Mouse (Mus musculus): Measurements from ENCODE around the gene Pms2. TPM values are rescaled to one million over a fixed set of nuclear protein-coding genes. Genes with fewer than 3 reads are reported as not detected.

The Pms2 gene
- polyA plus RNA-seq (2011; ENCODE audit: insufficient read depth, insufficient read length, low replicate concordance, missing spikeins): 10.1 and 10.3 TPM in 2 replicates

DNA sequence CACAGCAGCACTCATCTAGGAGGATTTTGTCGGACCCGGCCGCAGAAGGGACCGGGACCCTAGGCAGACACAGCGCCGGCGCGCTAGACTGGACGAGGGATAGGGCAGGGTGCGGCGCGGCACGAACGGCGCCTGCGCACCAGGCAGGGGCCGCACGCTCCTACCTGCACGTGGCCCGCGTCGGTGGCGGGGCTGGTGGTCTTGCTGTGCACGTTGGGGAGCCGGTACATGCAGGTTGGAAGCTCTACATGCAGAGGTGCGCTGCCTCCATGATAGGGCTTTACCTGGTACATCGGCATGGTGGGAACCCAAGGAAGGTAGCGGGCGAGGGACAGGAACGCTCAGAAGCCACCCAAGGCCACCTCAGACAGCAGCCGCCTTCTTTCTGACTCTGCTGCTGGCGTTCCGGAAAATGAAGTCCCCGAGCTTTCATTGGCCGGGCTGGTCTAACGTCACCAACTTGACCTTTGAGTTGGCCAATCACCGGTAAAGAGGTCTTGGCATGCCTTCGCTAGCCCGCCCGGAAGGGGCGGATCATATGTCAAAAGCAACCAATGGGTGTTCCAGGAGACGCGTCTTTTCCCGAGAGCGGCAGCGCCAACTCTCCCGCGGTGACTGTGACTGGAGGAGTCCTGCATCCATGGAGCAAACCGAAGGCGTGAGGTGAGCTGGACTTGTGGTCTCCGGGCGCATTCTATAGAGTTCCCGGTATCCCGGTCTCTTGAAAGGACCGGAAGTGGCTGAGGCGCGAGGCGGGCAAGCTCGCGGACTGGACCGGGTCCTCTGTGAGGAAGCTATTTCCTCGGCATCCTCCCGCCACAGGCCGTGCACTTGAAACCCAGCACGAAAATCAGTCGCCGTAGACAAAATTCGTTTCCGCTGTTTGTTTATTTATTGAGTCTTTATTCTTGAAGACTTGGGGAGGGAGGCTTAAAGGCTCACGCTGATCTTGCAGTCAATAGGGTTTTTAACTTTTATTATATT, at the start of gene Pms2, which contains the start of gene Aimp2:
TSS of gene Pms2 (plus strand) at position 548 of the 984 bp plus-strand sequence.
TSS of gene Aimp2 (minus strand) at position 431 of the 984 bp plus-strand sequence.
- no peaks in the 10 kb centered on the region for H3K4me1 ChIP-seq (ENCODE audit: control insufficient read depth, insufficient read depth, low read length)

DNA sequence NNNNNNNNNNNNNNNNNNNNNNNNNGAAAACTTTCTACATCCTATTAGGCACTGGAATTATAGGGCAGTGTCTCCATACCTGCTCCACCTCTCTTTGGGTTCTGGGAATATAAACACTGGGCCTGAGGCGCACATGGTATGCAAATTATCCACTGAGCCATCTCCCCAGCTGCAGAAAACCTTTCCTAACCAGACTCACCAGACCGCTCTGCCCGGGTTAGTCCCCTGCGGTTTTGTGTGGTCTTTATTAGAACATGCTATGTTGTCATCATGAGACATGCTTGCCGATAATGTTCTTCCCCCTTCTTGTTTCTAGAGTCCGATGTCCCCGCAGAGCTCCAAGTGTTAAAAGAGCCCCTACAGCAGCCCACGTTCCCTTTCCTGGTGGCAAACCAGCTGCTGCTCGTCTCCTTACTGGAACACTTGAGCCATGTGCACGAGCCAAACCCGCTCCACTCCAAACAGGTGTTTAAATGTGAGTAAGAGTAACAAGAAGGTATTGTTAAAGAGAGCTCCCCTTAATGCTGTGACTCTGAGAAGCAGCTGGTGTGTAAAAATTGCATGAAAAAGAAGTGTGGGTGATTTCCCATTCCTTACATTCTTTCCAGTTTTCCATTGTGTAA, 38.1 kb upstream of the Pms2 start:
- TF ChIP-seq POLR2A (IDR thresholded peaks at IDR 0.05; ENCODE audit: borderline replicate concordance, control insufficient read depth, low read depth, low read length): no peak
- Histone ChIP-seq H3K4me1 (ENCODE audit: control insufficient read depth, insufficient read depth, low read length) (no peaks in the 10 kb centered on the region), H3K4me3 (replicated peaks; ENCODE audit: control insufficient read depth, low read depth, low read length) (no peak overlapping the region), H3K27ac (ENCODE audit: control insufficient read depth, insufficient read depth, low read depth, low read length, poor library complexity) (no peak overlapping the region)
- 89% methylated on average over 11 of the region's 11 CpGs for WGBS

More for the DNA sequence above, at the start of gene Pms2, which contains the start of gene Aimp2:
- Histone ChIP-seq H3K27ac (ENCODE audit: control insufficient read depth, insufficient read depth, low read depth, low read length, poor library complexity) (peak within 1 kb of the TSS; percentile 94), H3K4me3 (replicated peaks; ENCODE audit: control insufficient read depth, low read depth, low read length) (peak within 1 kb of the TSS; percentile 98)
- whole genome bisulfite sequencing: under 1% methylated on average over 70 of the region's 70 CpGs
- TF ChIP-seq CTCF (IDR thresholded peaks at IDR 0.05; ENCODE audit: control insufficient read depth, insufficient read depth, low read length) (no peak; the same call in 1 of the 2 replicates), POLR2A (IDR thresholded peaks at IDR 0.05; ENCODE audit: borderline replicate concordance, control insufficient read depth, low read depth, low read length) (peak; percentile 76; the same call in 1 of the 2 replicates)

DNA sequence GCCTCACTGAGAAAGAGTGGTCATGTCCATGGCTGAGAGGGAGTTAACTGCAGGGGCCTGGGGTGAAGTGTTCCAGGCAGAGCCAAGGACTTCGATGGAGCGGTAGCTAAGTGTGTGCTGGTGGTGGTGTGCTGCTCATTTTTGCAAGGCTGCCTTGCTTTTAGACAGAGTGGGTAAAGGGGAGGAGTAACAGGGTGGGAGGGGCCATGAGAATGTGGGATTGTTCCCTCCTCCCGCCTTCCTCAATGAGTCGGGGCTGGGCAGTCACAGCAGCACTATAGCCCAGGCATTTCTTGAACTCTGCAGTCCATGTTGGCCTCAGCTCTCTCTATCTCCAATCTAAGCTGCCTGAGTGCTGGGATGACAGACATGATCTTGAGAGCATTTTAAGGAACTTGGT, 35.2 kb upstream of the Pms2 start:
- no peak overlapping the region for H3K4me3 ChIP-seq (replicated peaks; ENCODE audit: control insufficient read depth, low read depth, low read length)
- H3K4me1 ChIP-seq (ENCODE audit: control insufficient read depth, insufficient read depth, low read length): no peaks in the 10 kb centered on the region
- no peak overlapping the region for H3K27ac ChIP-seq (ENCODE audit: control insufficient read depth, insufficient read depth, low read depth, low read length, poor library complexity)
- 73% methylated on average over 4 of the region's 4 CpGs for WGBS
- TF ChIP-seq CTCF (IDR thresholded peaks at IDR 0.05; ENCODE audit: control insufficient read depth, insufficient read depth, low read length) (no peak), POLR2A (IDR thresholded peaks at IDR 0.05; ENCODE audit: borderline replicate concordance, control insufficient read depth, low read depth, low read length) (no peak)

DNA sequence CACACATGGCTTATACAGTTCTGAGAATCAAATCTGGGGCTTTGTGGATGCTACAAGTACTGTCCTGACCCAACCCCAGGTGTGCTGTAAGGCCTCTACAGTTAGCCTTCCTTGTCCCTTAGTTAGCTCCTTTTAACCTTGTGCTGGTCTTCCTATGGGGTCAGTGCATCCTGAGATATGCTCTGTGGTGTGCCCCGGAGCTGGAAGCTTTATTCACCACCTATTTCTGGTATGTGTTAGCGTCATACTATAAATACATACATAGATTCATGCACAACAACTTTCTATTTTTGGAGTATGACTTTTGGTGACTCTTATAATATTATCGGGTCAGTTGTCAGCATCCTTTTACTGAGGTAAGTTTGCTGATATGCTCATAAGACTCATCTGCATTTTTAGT, 24.5 kb upstream of the Pms2 start:
- TF ChIP-seq CTCF (IDR thresholded peaks at IDR 0.05; ENCODE audit: control insufficient read depth, insufficient read depth, low read length): no peak
- no peak for TF ChIP-seq POLR2A (IDR thresholded peaks at IDR 0.05; ENCODE audit: borderline replicate concordance, control insufficient read depth, low read depth, low read length)
- Histone ChIP-seq H3K27ac (ENCODE audit: control insufficient read depth, insufficient read depth, low read depth, low read length, poor library complexity) (no peak overlapping the region), H3K4me1 (ENCODE audit: control insufficient read depth, insufficient read depth, low read length) (no peaks in the 10 kb centered on the region), H3K4me3 (replicated peaks; ENCODE audit: control insufficient read depth, low read depth, low read length) (no peak overlapping the region)
- 98% methylated on average over 3 of the region's 3 CpGs for WGBS

DNA sequence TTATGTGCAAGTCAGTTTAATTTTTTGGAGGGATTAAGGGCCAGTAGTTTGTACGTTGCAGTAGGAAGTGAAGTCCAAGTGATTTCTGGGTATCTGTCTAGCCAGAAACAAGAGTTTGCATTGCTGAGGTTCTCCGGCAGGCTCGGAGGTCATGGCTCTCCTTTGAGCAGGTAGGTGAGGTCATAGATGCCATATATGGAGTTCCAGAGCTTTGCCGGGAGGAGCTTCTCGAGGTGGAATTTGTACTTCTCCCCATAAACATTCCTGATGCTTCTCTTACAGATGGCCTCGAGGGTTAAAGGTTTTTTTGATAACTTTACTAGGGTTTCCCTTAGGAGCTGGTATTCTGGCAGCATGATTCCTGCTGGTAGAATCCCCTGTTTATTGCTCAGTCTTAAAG, 19.0 kb upstream of the Pms2 start:
- 95% methylated on average over 6 of the region's 6 CpGs for WGBS
- TF ChIP-seq CTCF (IDR thresholded peaks at IDR 0.05; ENCODE audit: control insufficient read depth, insufficient read depth, low read length) (no peak), POLR2A (IDR thresholded peaks at IDR 0.05; ENCODE audit: borderline replicate concordance, control insufficient read depth, low read depth, low read length) (no peak)
- no peak overlapping the region for H3K4me3 ChIP-seq (replicated peaks; ENCODE audit: control insufficient read depth, low read depth, low read length)
- H3K4me1 ChIP-seq (ENCODE audit: control insufficient read depth, insufficient read depth, low read length): no peaks in the 10 kb centered on the region; the same call in 1 of the 2 replicates
- H3K27ac ChIP-seq (ENCODE audit: control insufficient read depth, insufficient read depth, low read depth, low read length, poor library complexity): no peak overlapping the region

DNA sequence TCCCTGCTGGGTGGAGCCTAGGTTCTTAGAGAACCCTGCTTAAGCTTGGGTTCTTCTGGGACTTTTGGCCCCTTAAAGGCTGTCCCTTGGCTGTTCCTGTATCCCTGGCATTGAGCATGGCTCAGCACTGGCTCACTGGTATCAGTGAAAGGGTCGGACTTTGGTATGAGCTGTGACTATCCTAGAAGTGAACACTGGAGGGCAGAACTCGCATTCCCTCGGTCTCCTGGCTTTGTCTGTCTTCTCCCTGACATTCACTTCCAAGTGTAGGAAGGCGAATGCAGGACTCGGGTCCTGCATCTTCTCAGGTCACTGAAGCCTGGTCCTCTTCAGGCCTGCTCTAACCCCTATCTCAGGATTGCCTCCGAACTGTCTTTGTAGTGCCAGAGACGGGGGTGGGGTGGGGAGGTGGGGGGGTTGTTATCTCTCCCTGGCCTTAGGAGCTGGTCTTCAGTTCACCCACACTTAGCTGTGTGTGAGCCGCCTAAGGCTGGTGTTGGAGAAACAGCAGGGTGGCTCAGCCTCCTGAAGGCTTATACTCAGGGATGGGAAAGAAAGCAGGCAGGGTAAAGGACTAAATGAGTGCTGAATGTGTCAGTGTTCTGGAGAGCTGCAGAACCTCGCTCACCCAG, 17.4 kb upstream of the Pms2 start:
- Histone ChIP-seq H3K4me1 (ENCODE audit: control insufficient read depth, insufficient read depth, low read length) (no peaks in the 10 kb centered on the region; the same call in 1 of the 2 replicates), H3K27ac (ENCODE audit: control insufficient read depth, insufficient read depth, low read depth, low read length, poor library complexity) (no peak overlapping the region), H3K4me3 (replicated peaks; ENCODE audit: control insufficient read depth, low read depth, low read length) (no peak overlapping the region)
- TF ChIP-seq POLR2A (IDR thresholded peaks at IDR 0.05; ENCODE audit: borderline replicate concordance, control insufficient read depth, low read depth, low read length) (no peak), CTCF (IDR thresholded peaks at IDR 0.05; ENCODE audit: control insufficient read depth, insufficient read depth, low read length) (no peak)
- 76% methylated on average over 9 of the region's 9 CpGs for WGBS

DNA sequence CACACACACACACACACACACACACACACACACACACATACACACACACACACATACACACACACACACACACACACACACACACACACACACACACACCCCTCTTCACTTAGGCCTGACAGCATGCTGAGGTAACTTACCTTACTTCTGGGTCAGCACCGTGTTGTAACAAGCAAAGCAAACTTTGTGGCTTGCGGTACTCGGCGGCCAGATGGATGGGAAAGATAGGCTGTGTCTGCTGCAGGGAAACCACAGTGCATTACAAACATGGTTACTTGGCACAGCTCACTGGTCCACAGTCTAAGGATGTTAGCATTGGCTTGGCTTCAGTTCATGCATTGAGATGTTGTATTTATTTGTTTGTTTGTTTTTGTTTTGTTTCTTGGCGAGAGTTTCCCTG, 16.4 kb upstream of the Pms2 start:
- 17% methylated on average over 5 of the region's 5 CpGs for WGBS
- TF ChIP-seq POLR2A (IDR thresholded peaks at IDR 0.05; ENCODE audit: borderline replicate concordance, control insufficient read depth, low read depth, low read length) (no peak), CTCF (IDR thresholded peaks at IDR 0.05; ENCODE audit: control insufficient read depth, insufficient read depth, low read length) (no peak)

More for the DNA sequence above, 16.4 kb upstream of the Pms2 start:
- no peak overlapping the region for H3K4me3 ChIP-seq (replicated peaks; ENCODE audit: control insufficient read depth, low read depth, low read length)
- H3K4me1 ChIP-seq (ENCODE audit: control insufficient read depth, insufficient read depth, low read length): no peaks in the 10 kb centered on the region; the same call in 1 of the 2 replicates
- no peak overlapping the region for H3K27ac ChIP-seq (ENCODE audit: control insufficient read depth, insufficient read depth, low read depth, low read length, poor library complexity)

All from bone marrow, adult 2 months (tissue).